Mouse (Mus musculus) splenic B cell, adult 2 months (primary cell): ENCODE measurements around the gene Gsk3a.

ENCODE experiments used
- DNase-seq: peaks from one replicate; pipeline ENCODE4 v3.0.0-alpha.2; 2011; ENCODE audit warnings: low read depth, low spot score
- H3K27me3 ChIP-seq: 2 replicates; pipeline ENCODE4 v1.6.1; 2012; ENCODE audit warnings: mild to moderate bottlenecking, low read length, moderate library complexity, mixed read lengths; ENCODE audit not compliant: control insufficient read depth, poor library complexity, insufficient read depth, severe bottlenecking
- H3K36me3 ChIP-seq: 2 replicates; pipeline ENCODE4 v1.6.1; 2012; ENCODE audit warnings: mild to moderate bottlenecking, low read length, moderate library complexity, mixed read lengths; ENCODE audit not compliant: control insufficient read depth, poor library complexity, insufficient read depth, severe bottlenecking

The Gsk3a gene

GRCm38 (mm10) chr7:25237249-25238014, at the start of gene Gsk3a:
Gene Gsk3a (minus strand): TSS chr7:25237851.
- H3K27me3 ChIP-seq = no peaks in the 10 kb centered on the region
- H3K36me3 ChIP-seq = peaks cover 7% of the 10 kb centered on the region
- DNase-seq = peak; percentile 97

GRCm38 (mm10) chr7:25286989-25287388, 49.3 kb upstream of the Gsk3a start:
- DNase-seq = no peak
- peaks cover 14% of the 10 kb centered on the region for H3K36me3 ChIP-seq
- no peaks in the 10 kb centered on the region for H3K27me3 ChIP-seq

GRCm38 (mm10) chr7:25285511-25286238, 48.0 kb upstream of the Gsk3a start:
- DNase-seq = no peak
- Histone ChIP-seq H3K36me3 (peaks cover 10% of the 10 kb centered on the region), H3K27me3 (no peaks in the 10 kb centered on the region)

GRCm38 (mm10) chr7:25284766-25285165, 47.1 kb upstream of the Gsk3a start:
- no peak for DNase-seq
- no peaks in the 10 kb centered on the region for H3K27me3 ChIP-seq
- peaks cover 10% of the 10 kb centered on the region for H3K36me3 ChIP-seq

GRCm38 (mm10) chr7:25284171-25284570, 46.5 kb upstream of the Gsk3a start:
- no peak for DNase-seq
- peaks cover 10% of the 10 kb centered on the region for H3K36me3 ChIP-seq
- H3K27me3 ChIP-seq = no peaks in the 10 kb centered on the region

- H3K27me3 ChIP-seq = no peaks in the 10 kb centered on the region
- H3K36me3 ChIP-seq = peaks cover 10% of the 10 kb centered on the region
- no peak for DNase-seq
Observed at GRCm38 (mm10) chr7:25283637-25284036, 46.0 kb upstream of the Gsk3a start.

GRCm38 (mm10) chr7:25282731-25283211, 45.1 kb upstream of the Gsk3a start:
- DNase-seq = peak; percentile 62
- Histone ChIP-seq H3K36me3 (peaks cover 5% of the 10 kb centered on the region; the same call in 1 of the 2 replicates), H3K27me3 (no peaks in the 10 kb centered on the region)

GRCm38 (mm10) chr7:25281734-25282601, 44.3 kb upstream of the Gsk3a start:
- Histone ChIP-seq H3K27me3 (no peaks in the 10 kb centered on the region), H3K36me3 (peaks cover 3% of the 10 kb centered on the region)
- DNase-seq = peak; percentile 98

- no peaks in the 10 kb centered on the region for H3K27me3 ChIP-seq
- peaks cover 2% of the 10 kb centered on the region for H3K36me3 ChIP-seq
- DNase-seq = no peak
Observed at GRCm38 (mm10) chr7:25281166-25281733, 43.6 kb upstream of the Gsk3a start.

- Histone ChIP-seq H3K36me3 (no peaks in the 10 kb centered on the region; the same call in 1 of the 2 replicates), H3K27me3 (no peaks in the 10 kb centered on the region)
- no peak for DNase-seq
Observed at GRCm38 (mm10) chr7:25279861-25280791, 42.5 kb upstream of the Gsk3a start.

- DNase-seq = peak; percentile 92
- Histone ChIP-seq H3K36me3 (no peaks in the 10 kb centered on the region; the same call in 1 of the 2 replicates), H3K27me3 (no peaks in the 10 kb centered on the region)
Observed at GRCm38 (mm10) chr7:25279076-25279860, 41.6 kb upstream of the Gsk3a start.

- Histone ChIP-seq H3K36me3 (no peaks in the 10 kb centered on the region; the same call in 1 of the 2 replicates), H3K27me3 (no peaks in the 10 kb centered on the region)
- peak; percentile 95 for DNase-seq
Observed at GRCm38 (mm10) chr7:25278341-25279075, 40.9 kb upstream of the Gsk3a start.
